Mouse (Mus musculus): ENCODE data around the gene Edil3.

The Edil3 gene

DNA sequence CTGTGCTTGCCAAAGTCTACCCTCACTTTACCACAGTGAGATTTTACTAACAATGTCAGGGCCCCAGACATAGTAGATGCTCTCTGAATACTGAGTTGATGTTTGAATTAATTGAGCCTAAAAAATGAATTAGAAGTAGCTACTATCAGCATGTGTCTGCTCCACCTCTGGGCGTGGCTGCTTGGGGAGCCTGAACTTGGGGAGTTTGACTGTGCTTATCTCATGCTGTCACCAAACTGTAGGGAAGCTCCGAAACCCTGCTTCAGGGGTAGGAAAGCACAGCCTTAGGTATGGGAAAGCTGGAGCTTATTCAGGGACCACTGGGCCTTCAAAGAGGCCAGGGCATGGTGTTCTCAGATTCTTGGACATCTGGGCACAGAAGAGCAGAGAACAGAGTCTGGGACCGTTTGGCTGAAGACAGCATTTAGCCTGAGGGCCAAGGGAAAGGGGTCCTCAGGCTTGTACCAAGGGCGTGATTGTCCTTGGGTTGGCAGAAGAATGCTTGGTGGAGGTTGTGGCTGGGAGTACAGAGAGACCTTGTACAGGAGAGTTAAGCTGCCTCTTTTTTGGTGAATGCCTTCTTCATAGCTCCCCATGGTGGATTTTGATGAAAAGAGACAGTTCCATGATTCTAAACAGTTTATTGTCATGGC lies 432.8 kb downstream of the Edil3 start:
- no peak for DNase-seq (ENCODE audit: low spot score)

DNA sequence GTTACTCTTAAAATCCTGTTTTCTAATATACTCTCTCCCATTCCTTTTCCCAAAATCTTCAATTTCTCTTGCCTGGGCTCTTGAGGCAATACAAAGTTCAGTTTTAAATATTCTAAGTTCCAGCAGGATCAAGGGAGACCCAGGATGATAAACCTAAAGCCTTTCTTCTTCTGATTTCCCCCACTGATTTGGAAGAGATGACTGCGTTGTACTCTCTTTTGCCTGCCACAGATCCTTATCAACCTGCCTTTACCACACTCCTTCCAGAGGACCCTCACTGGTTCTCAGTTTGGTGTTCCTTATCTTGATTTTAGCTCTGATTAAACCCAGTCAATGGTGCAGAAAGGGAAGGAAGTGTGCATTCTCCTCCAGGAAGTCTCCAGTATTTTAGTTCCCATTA lies 435.6 kb downstream of the Edil3 start:
- no peak for DNase-seq (ENCODE audit: low spot score)

DNA sequence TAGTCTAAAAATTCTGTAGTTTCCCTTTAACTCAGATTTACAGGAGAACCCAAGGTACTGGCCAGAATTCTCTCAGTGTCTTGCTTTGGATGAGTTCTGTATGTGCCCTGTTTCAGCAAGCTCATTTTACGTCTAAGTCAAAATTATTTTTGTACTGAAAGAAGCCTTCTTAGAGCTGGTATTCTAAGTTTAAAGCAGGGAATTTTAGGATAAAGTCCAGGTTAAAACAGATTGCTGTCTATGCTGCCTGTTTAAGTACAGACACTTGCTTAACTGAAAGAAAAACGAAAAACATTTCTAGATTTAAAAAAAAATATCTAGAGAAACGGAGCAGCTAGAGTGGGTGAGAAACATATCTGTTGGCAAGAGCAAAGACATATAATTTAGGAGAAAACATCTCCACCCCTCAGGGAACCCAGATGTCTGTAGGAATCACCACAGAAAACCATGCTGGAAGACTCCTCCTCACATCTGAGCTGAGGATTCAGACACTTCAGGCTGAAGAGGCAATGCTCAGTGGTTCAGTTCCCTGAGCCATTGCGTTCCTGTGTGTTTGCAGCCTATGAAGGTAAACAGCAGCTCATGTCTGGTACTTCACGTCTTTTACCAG lies 465.5 kb downstream of the Edil3 start:
- DNase-seq (ENCODE audit: low spot score), result no peak

DNA sequence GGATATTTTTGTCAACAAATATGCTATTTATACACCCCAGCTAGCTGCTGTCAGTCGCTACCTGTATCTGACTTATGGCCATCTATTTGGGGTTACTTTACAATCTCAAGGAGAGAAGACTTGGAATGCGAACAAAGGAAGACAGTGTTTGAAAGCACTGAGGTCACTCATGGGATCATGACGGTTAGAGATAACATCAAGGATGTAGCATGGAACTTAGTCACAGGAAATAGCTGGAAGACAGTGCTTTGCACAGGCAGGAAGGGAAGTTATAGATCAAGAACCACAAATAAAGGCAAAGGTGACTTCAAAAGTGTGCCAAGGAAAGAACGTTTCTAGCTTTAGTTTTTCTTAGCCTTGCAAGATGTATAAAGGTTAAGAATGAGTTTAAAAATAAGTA lies 466.9 kb downstream of the Edil3 start:
- no peak for DNase-seq (ENCODE audit: low spot score)

DNA sequence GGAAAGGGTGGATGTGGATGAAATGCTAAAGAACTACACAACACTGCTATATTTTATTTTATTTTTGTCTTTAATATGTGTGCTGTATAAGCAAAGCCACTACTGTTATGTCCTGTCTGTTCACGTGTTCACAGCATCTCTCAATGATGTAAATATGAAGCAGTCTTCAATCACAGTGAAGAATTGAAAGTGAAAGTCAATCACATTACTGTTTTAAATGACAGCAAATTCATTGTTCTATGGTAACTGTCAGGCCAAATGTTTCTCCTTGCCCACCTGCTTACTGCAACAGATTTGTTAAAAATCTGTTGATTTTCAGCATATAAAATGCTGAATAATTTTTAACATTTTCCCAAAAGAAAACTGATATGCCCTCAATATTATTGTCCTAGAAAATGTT lies 499.9 kb downstream of the Edil3 start:
- no peak for DNase-seq (ENCODE audit: low spot score)

DNA sequence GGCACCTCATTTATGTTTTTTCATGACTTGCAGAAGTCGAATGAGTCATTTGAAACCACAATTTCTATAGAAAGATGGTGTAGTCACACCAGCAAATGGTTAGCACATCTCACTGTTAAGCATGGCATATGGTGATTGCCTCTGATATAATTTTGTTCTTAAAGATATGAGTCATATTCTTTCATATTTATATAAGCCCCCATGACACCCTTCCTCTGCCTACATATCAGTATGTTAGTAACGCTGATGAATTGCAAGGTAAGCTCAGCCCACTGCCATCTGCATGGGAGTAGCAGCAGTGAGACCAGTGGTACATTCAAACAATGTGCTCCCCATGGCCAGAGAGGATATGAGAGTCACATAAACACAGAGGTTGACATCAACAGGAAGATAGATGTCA lies 503.0 kb downstream of the Edil3 start:
- no peak for DNase-seq (ENCODE audit: low spot score)

DNA sequence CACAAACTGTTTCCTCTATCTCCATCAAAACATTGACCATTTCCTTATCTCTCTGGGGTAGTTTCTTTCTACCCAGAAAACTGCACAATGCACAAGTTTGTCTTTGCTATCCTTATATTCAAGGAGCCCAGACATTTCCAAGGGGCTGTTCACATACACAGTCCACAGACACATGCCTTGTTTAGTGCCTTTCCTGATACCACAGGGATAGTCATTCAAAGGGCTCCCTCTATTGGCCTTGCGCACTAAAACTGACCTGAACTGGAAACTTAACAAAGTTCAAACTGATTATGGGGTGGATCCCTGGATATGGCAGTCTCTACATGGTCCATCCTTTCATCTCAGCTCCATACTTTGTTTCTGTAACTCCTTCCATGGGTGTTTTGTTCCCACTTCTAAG lies 513.2 kb downstream of the Edil3 start:
- no peak for DNase-seq (ENCODE audit: low spot score)

DNA sequence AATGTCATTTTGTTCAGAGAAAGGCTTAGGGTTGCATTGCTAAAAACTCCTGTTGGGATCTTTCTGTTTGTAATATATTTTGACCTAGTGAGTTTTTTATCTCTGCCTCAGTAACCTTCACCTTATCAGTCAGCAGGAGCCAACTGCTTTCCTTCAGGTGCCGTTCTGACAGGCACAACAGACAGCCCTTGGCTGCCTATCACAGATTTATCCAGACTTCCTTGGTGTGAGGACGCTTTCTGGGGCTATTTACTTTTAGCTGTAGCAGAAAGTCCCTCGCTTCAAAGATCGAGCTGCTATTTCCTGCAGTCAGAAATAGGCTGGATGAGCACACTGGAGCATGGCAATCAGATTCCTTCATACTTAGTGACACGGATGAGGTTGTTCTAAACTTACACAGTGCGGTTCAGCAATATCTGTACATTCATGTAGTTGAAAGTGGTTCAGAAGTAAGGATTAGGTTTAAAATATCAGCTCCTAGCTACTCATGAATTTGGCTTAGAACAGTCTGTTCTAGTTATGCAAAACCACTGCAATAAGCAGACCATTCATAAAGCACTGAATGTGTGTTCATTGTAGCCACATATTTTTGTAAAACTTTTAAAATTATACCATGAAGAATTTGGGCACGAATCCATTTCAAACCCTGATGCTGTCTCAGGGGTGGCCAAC lies 514.8 kb downstream of the Edil3 start:
- DNase-seq (ENCODE audit: low spot score), result no peak

DNA sequence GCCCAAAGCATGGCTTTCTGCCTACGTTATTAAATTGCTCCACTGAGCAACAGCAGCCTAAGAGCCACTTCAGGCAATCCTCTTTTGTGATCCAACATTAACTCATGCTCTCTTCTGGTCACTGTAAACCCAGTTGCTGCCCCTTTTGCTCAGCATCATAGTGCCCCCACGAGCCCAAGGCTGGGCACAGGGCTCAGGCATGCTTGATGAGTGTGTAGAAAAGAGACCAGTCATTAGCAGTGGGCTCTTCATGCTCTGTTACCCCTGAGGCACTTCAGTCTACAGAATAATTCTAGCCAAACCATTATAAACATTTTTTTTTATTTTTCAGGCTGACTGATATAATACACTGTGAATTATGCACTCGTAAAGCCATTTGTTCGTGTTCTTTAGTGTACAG lies 517.8 kb downstream of the Edil3 start:
- DNase-seq (ENCODE audit: low spot score), result no peak

DNA sequence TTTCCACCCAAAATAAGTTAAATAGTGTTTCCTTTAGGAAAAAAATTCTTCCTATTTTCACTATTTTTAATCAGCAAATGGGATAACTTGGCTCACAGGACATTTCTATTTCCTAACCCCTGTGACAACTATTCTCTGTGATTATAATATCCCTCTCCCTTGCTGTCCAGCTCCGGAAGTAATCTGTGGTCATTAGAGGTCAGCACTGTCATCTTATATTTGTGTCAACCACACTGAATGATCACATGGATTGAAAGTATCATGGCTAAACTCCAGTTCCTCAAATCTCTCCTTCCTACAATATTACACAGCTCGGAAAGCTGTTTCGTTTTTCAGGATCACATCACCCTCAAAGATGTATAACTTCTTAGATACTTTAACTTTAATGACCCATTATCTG lies 518.5 kb downstream of the Edil3 start:
- DNase-seq (ENCODE audit: low spot score), result no peak

DNA sequence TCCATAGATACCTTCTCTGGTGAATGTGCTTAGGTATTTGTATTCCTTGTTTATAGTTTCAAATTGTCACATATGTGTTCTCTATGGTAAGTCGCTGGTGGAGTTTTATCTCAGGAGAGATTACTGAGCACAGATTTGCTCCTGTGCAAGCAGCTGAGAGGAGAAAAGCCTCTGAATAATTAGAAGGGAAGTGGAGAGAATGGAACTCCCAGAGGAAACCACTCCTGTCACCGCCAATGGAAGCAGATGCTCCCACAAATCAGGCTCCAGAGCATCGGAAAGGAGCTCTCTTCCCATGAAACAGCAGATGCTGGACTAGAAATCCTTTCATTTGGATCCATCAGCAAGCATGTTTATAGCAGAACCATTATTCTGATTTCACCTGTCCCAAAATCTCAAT lies 534.0 kb downstream of the Edil3 start:
- no peak for DNase-seq (ENCODE audit: low spot score)

DNA sequence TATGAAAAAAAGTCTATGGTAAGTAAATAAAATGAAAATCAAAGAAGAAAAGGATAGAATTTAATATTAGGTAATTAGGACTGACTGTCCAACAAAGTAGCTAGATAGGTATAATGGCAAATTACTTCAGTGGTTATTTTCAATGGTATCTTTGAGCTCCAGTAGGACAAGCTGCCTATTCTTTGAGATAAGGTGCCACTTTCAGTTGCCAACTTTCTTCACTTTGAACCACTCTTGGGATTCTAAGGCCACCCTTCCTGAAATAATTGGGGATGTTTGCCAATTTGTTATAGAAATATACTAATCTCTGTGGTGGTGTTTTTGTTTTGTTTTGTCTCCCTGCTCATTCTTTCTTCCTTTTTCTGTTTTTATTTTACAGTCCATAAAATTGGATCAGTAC lies 537.1 kb downstream of the Edil3 start:
- DNase-seq (ENCODE audit: low spot score), result no peak

DNA sequence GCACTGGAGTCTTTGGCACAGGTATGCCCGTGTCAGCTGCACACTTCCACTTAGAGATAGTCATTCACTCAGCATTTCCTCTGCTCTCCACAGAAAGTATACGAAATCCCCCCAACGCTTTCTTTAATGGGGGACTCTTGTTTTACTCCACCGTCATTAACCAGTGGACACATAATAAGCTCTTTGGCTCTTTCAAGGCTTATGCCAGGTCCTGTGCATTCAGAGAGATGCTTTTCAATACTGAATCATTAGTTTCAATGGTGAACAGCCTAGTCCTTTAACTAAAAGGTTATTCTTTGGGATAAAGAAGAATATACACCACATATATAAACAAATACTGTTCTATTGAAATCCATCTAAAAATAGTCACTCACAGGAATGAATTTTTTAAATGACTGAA lies 541.0 kb downstream of the Edil3 start:
- no peak for DNase-seq (ENCODE audit: low spot score)

DNA sequence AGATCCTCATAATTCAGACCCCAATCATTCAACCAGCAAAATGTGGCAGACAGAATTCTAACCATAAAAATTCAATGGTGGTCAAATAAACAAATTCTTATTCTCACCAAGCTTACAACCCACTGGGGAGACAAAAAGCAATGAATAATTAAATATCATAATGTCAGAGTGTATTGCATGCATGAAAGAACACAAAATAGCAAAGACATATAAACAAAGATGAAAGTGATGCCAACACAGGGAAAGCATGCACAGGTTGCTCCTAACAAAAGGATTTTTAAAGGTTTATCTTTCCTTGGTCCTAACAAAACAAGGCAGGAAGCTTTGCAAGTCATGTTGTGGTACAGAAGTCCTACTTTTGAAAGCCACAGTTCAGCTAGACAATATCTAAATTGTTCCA lies 550.0 kb downstream of the Edil3 start:
- no peak for DNase-seq (ENCODE audit: low spot score)

DNA sequence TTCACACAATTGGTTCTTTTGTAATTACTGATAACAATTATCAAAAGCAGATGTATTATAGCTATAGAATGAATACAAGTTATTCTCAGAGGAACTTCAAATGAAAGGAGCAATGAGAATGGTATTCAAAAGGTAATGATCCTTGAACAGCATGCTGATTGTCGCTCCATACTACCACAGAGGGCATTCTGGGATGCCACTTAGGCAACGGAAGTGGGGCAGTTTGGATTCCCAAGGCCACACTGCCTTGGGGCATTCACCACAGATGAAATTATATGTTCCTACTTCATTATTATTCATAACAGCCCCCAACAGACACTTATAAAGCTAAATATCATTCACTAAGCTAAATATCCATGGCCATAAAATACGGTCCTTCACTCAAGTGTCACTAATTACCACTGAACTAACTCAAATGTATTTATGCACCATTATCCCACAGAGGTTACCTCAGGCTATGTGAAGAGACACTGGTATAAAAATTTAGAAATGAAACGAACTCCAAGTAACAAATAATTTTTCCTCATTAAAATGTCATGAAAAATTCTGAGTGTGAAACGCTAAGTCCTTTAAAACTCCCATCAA lies 550.5 kb downstream of the Edil3 start:
- no peak for DNase-seq (ENCODE audit: low spot score)
